Mouse (Mus musculus) limb, embryonic 14.5 days (tissue): Measurements from ENCODE around the gene Crybg2. TPM values are rescaled to one million over a fixed set of nuclear protein-coding genes. Genes with fewer than 3 reads are reported as not detected.

Experiments
- ATAC-seq: fragments of 200-750 bp; cut with Nextera tagmentation; 2 replicates; pipeline ENCODE4 v1.8.0; 2017; ENCODE audit warnings: low read depth, moderate number of reproducible peaks, moderate TSS enrichment; ENCODE audit not compliant: low FRiP score
- DNase-seq: peaks from one replicate; pipeline ENCODE4 v3.0.0-alpha.2; 2015; ENCODE audit warnings: low spot score
- H3K27ac ChIP-seq: fragments of 300-500 bp; sonication (generic); replicated peaks from 2 replicates; pipeline ENCODE4 v1.5.1; 2014; ENCODE audit warnings: low read depth, mild to moderate bottlenecking, low read length, moderate library complexity, mixed read lengths
- H3K27me3 ChIP-seq: fragments of 300-500 bp; sonication (generic); 2 replicates; pipeline ENCODE4 v1.6.1; 2014; ENCODE audit warnings: low read length, mixed read lengths; ENCODE audit not compliant: control insufficient read depth, insufficient read depth
- H3K36me3 ChIP-seq: fragments of 300-500 bp; sonication (generic); 2 replicates; pipeline ENCODE4 v1.6.1; 2014; ENCODE audit warnings: mild to moderate bottlenecking, low read length, moderate library complexity, mixed read lengths; ENCODE audit not compliant: control insufficient read depth, insufficient read depth
- H3K4me1 ChIP-seq: fragments of 300-500 bp; sonication (generic); 2 replicates; pipeline ENCODE4 v1.6.1; 2014; ENCODE audit warnings: antibody characterized with exemption, low read length, mixed read lengths; ENCODE audit not compliant: control insufficient read depth, insufficient read depth
- H3K4me2 ChIP-seq: fragments of 300-500 bp; sonication (generic); replicated peaks from 2 replicates; pipeline ENCODE4 v1.6.1; 2014; ENCODE audit warnings: low read depth, mild to moderate bottlenecking, low read length, moderate library complexity; ENCODE audit not compliant: severe bottlenecking
- H3K4me3 ChIP-seq: fragments of 300-500 bp; sonication (generic); replicated peaks from 2 replicates; pipeline ENCODE4 v1.5.1; 2014; ENCODE audit warnings: low read length
- H3K9ac ChIP-seq: fragments of 300-500 bp; sonication (generic); 2 replicates; pipeline ENCODE4 v1.6.1; 2014; ENCODE audit warnings: mild to moderate bottlenecking, low read depth, low read length, moderate library complexity; ENCODE audit not compliant: severe bottlenecking
- H3K9me3 ChIP-seq: fragments of 300-500 bp; sonication (generic); 2 replicates; pipeline ENCODE4 v1.6.1; 2016; ENCODE audit warnings: low read length; ENCODE audit not compliant: control insufficient read depth
- POLR2A ChIP-seq: fragments of 200-500 bp; IDR thresholded peaks from 2 replicates; pipeline ENCODE4 v1.8.0; 2012; ENCODE audit warnings: inconsistent platforms, mild to moderate bottlenecking, moderate library complexity, borderline replicate concordance; ENCODE audit not compliant: insufficient read depth, insufficient read length; ENCODE audit errors: extremely low read depth
- WGBS: fragments of 180-500 bp; shearing (Covaris S2); extraction: QIAGEN DNeasy Blood & Tissue Kit; methylation state at CpG from one replicate; pipeline ENCODE4 v1.1.7; 2014; 5-methylcytosine and 5-hydroxymethylcytosine counted together
- polyA plus RNA-seq, 2 experiments: library from polyadenylated mRNA; depleted of rRNA in 1 of 2; stranded (reverse) in 1 of 2; unstranded in 1 of 2; fragments of >200 nt; fragmentation: Nextera tagmentation in 1 of 2; extraction: Ambion mirVana in 1 of 2; gene quantifications; 2 replicates each; pipeline versions ENCODE4 v1.2.1 to v1.2.3; 2012 to 2014

Gene Crybg2
- polyA plus RNA-seq, 2 experiments, result 11.3 to 12.3 TPM

GRCm38 (mm10) chr4:134127793-134128192 lies 67.2 kb downstream of the Crybg2 start:
- Histone ChIP-seq H3K4me1 (peaks cover 22% of the 10 kb centered on the region), H3K4me2 (peak overlapping the region; percentile 80), H3K27me3 (no peaks in the 10 kb centered on the region), H3K9me3 (no peaks in the 10 kb centered on the region), H3K36me3 (peaks cover 24% of the 10 kb centered on the region), H3K27ac (no peak overlapping the region), H3K9ac (peak overlapping the region; percentile 81), H3K4me3 (peak overlapping the region; percentile 87)
- 56% methylated on average over 8 of the region's 8 CpGs for WGBS
- DNase-seq (no peak), ATAC-seq (no peak)
- no peak for TF ChIP-seq POLR2A

DNA sequence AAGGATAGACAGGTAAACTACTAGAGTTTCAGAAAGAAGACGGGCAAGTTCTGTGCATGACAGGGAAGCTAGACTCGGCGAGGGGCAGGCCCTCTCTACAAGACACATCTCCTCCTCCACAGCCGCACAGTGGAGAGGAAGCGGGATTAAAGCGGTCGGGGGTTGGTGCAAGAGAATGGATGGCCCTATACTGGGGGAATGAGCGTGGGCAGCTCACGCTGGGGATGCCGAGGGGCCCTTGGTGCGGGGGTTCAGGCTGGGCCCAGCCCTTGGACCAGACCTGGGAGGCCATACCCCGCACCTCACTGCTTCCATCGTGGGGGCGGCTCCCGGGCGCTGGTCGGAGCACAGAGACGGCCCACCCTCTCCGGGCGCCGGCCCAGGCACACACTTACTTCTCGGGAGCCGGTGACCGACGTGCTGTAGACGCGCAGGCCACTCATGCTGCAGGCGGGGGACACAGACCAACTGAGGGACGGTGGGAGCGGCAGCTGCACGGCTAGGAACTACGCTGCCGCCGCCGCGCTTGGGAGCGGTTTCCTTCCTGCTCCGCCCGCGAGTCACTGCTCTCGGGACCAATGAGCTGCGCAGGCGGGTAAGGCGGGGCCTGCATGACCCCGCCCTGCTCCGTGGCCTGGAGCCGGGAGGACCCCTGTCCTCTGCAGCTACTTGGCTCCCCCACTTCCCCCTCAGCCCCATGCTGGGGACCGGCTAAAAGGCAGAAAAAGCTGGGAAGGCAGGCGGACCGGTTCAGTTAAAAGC lies 67.8 kb downstream of the Crybg2 start, which contains the start of gene Sh3bgrl3:
TSS of gene Sh3bgrl3 (minus strand) at position 569 of the 762 bp plus-strand sequence.
- Histone ChIP-seq H3K27ac (peak within 1 kb of the TSS; percentile 89), H3K27me3 (no peaks in the 10 kb centered on the region), H3K4me1 (peaks cover 22% of the 10 kb centered on the region), H3K9me3 (no peaks in the 10 kb centered on the region), H3K36me3 (peaks cover 24% of the 10 kb centered on the region), H3K4me3 (peak within 1 kb of the TSS; percentile 87), H3K9ac (peak within 1 kb of the TSS; percentile 81), H3K4me2 (peak within 1 kb of the TSS; percentile 80)
- DNase-seq (peak; percentile 92), ATAC-seq (peak; percentile 96)
- peak; percentile 66; the same call in 1 of the 2 replicates for TF ChIP-seq POLR2A
- WGBS, result under 1% methylated on average over 50 of the region's 50 CpGs

GRCm38 (mm10) chr4:134128983-134129362 lies 68.4 kb downstream of the Crybg2 start:
- DNase-seq (no peak), ATAC-seq (peak; percentile 50)
- H3K9ac ChIP-seq, result peak overlapping the region; percentile 81
- H3K4me1 ChIP-seq, result peaks cover 22% of the 10 kb centered on the region
- peak overlapping the region; percentile 89 for H3K27ac ChIP-seq
- 2% methylated on average over 14 of the region's 14 CpGs for WGBS
- peaks cover 24% of the 10 kb centered on the region for H3K36me3 ChIP-seq
- peak overlapping the region; percentile 80 for H3K4me2 ChIP-seq
- peak overlapping the region; percentile 87 for H3K4me3 ChIP-seq
- H3K9me3 ChIP-seq, result no peaks in the 10 kb centered on the region
- no peaks in the 10 kb centered on the region for H3K27me3 ChIP-seq
- no peak for TF ChIP-seq POLR2A

- TF ChIP-seq POLR2A, result no peak
- DNase-seq (no peak), ATAC-seq (no peak)
- peaks cover 24% of the 10 kb centered on the region for H3K36me3 ChIP-seq
- no peaks in the 10 kb centered on the region for H3K27me3 ChIP-seq
- WGBS, result 21% methylated on average over 6 of the region's 6 CpGs
- peak overlapping the region; percentile 89 for H3K27ac ChIP-seq
- H3K4me2 ChIP-seq, result peak overlapping the region; percentile 80
- peaks cover 22% of the 10 kb centered on the region for H3K4me1 ChIP-seq
- peak overlapping the region; percentile 81 for H3K9ac ChIP-seq
- H3K9me3 ChIP-seq, result no peaks in the 10 kb centered on the region
- peak overlapping the region; percentile 87 for H3K4me3 ChIP-seq
These were observed 68.9 kb downstream of the Crybg2 start for GRCm38 (mm10) chr4:134129482-134129881.

DNA sequence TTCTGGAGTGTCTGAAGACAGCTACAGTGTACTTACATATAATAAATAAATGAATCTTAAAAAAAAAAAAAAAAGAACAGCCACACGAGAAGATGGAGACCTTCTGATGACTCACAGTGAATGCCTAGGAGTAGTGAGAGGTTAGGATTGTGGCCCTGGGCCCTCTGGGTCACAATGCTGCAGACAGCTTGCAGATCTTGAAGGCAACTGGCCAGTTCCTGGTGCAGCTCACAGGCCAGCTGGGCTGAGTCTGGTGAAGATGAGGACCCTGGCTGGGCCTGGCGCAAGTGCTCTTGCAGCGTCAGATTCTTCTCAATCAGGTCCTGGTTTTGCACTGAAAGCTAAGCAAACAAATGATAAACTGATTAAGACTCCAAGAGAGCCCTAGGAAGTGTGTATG lies 71.5 kb downstream of the Crybg2 start:
- Histone ChIP-seq H3K4me3 (no peak overlapping the region), H3K27me3 (no peaks in the 10 kb centered on the region), H3K36me3 (peaks cover 22% of the 10 kb centered on the region), H3K27ac (no peak overlapping the region), H3K9ac (no peak overlapping the region), H3K4me1 (peaks cover 24% of the 10 kb centered on the region), H3K9me3 (no peaks in the 10 kb centered on the region), H3K4me2 (no peak overlapping the region)
- DNase-seq, result no peak
- 85% methylated on average over 3 of the region's 3 CpGs for WGBS
- TF ChIP-seq POLR2A, result no peak
- no peak for ATAC-seq
